Mouse (Mus musculus) MEL (cell line): ENCODE data around the gene Prdx2. TPM values are rescaled to one million over a fixed set of nuclear protein-coding genes. Genes with fewer than 3 reads are reported as not detected.

Source experiments
- DNase-seq: peaks from one replicate; pipeline ENCODE4 v3.0.0; 2011; ENCODE audit warnings: low read depth, low spot score
- H3K27ac ChIP-seq: 2 replicates; pipeline ENCODE4 v1.5.1; 2012; ENCODE audit warnings: low read depth, mild to moderate bottlenecking, control low read depth, low read length, moderate library complexity; ENCODE audit not compliant: control insufficient read depth
- H3K27me3 ChIP-seq, 2 experiments: fragments of 150-350 bp in 1 of 2; sonication (generic) in 1 of 2; 2 replicates each; pipeline ENCODE4 v1.6.1; 2012; ENCODE audit warnings: low read length in 2 of 2, mild to moderate bottlenecking in 2 of 2, improper control_type of control experiment in 1 of 2, moderate library complexity in 1 of 2; ENCODE audit not compliant: insufficient read depth in 2 of 2, control insufficient read depth in 1 of 2
- H3K36me3 ChIP-seq, 2 experiments: 2 replicates each; pipeline ENCODE4 v1.6.1; 2012 to 2014; ENCODE audit warnings: low read length in 2 of 2, improper control_type of control experiment in 1 of 2, inconsistent platforms in 1 of 2, mild to moderate bottlenecking in 1 of 2; ENCODE audit not compliant: insufficient read depth in 2 of 2, control insufficient read depth in 1 of 2
- H3K4me1 ChIP-seq, 2 experiments: fragments of 150-350 bp in 1 of 2; sonication (generic) in 1 of 2; 2 replicates each; pipeline ENCODE4 v1.6.1; 2012; ENCODE audit warnings: low read length in 2 of 2, improper control_type of control experiment in 1 of 2, mild to moderate bottlenecking in 1 of 2; ENCODE audit not compliant: insufficient read depth in 2 of 2, control insufficient read depth in 1 of 2
- H3K4me3 ChIP-seq, 2 experiments: fragments of 150-350 bp in 1 of 2; sonication (generic) in 1 of 2; 2 replicates each; pipeline ENCODE4 v1.5.1; 2012; ENCODE audit warnings: low read depth in 2 of 2, low read length in 2 of 2, mild to moderate bottlenecking in 2 of 2, moderate library complexity in 2 of 2, control low read depth in 1 of 2, improper control_type of control experiment in 1 of 2; ENCODE audit not compliant: control insufficient read depth in 1 of 2, insufficient read depth in 1 of 2
- H3K79me2 ChIP-seq: 2 replicates; pipeline ENCODE4 v1.6.1; 2012; ENCODE audit warnings: mild to moderate bottlenecking, low read length, moderate library complexity; ENCODE audit not compliant: control insufficient read depth, poor library complexity, insufficient read depth
- H3K9ac ChIP-seq: 2 replicates; pipeline ENCODE4 v1.6.1; 2012; ENCODE audit warnings: low read depth, mild to moderate bottlenecking, control low read depth, low read length, moderate library complexity; ENCODE audit not compliant: control insufficient read depth, poor library complexity, severe bottlenecking
- H3K9me3 ChIP-seq: fragments of 150-350 bp; sonication (generic); replicated peaks from 2 replicates; pipeline ENCODE4 v1.6.1; 2012; ENCODE audit warnings: mild to moderate bottlenecking, low read length, improper control_type of control experiment, moderate library complexity; ENCODE audit not compliant: insufficient read depth
- BHLHE40 ChIP-seq: IDR thresholded peaks from 2 replicates; pipeline ENCODE4 v1.6.1; 2012; ENCODE audit warnings: low read depth, mild to moderate bottlenecking, inconsistent platforms, low read length, improper control_type of control experiment, borderline replicate concordance
- CTCF ChIP-seq, 3 experiments: IDR thresholded peaks in 2 of 3; conservative IDR thresholded peaks in 1 of 3; 2 replicates each; pipeline ENCODE4 v1.5.1; 2011 to 2012; ENCODE audit warnings: low read length in 3 of 3, low read depth in 2 of 3, mild to moderate bottlenecking in 2 of 3, improper control_type of control experiment in 1 of 3, inconsistent platforms in 1 of 3, mixed read lengths in 1 of 3, moderate library complexity in 1 of 3; ENCODE audit not compliant: control insufficient read depth in 1 of 3, insufficient read depth in 1 of 3, poor library complexity in 1 of 3, severe bottlenecking in 1 of 3
- E2F4 ChIP-seq: IDR thresholded peaks from 2 replicates; pipeline ENCODE4 v1.6.1; 2011; ENCODE audit warnings: low read depth, low read length, improper control_type of control experiment, borderline replicate concordance
- EP300 ChIP-seq, 2 experiments: IDR thresholded peaks; 2 replicates each; pipeline ENCODE4 v1.6.1; 2011; ENCODE audit warnings: improper control_type of control experiment in 2 of 2, low read length in 2 of 2, low read depth in 1 of 2, mild to moderate bottlenecking in 1 of 2
- ETS1 ChIP-seq: IDR thresholded peaks from 2 replicates; pipeline ENCODE4 v1.6.1; 2012; ENCODE audit warnings: low read depth, mild to moderate bottlenecking, inconsistent platforms, low read length, improper control_type of control experiment, moderate library complexity
- GATA1 ChIP-seq: IDR thresholded peaks from 2 replicates; pipeline ENCODE4 v1.6.1; 2011; ENCODE audit warnings: low read depth, low read length, improper control_type of control experiment
- HCFC1 ChIP-seq: IDR thresholded peaks from 2 replicates; pipeline ENCODE4 v1.6.1; 2012; ENCODE audit warnings: low read depth, mild to moderate bottlenecking, inconsistent platforms, low read length, improper control_type of control experiment, moderate library complexity
- JUND ChIP-seq: IDR thresholded peaks from 2 replicates; pipeline ENCODE4 v1.6.1; 2011; ENCODE audit warnings: low read depth, mild to moderate bottlenecking, improper control_type of control experiment, low read length
- MAX ChIP-seq: IDR thresholded peaks from 2 replicates; pipeline ENCODE4 v1.6.1; 2011; ENCODE audit warnings: low read length, improper control_type of control experiment
- MAZ ChIP-seq: IDR thresholded peaks from 2 replicates; pipeline ENCODE4 v1.6.1; 2012; ENCODE audit warnings: low read depth, mild to moderate bottlenecking, inconsistent platforms, low read length, improper control_type of control experiment
- MXI1 ChIP-seq: IDR thresholded peaks from 2 replicates; pipeline ENCODE4 v1.6.1; 2011; ENCODE audit warnings: mild to moderate bottlenecking, low read depth, low read length, improper control_type of control experiment
- MYB ChIP-seq: IDR thresholded peaks from 2 replicates; pipeline ENCODE4 v1.6.1; 2011; ENCODE audit warnings: mild to moderate bottlenecking, low read depth, low read length, improper control_type of control experiment
- MYC ChIP-seq: IDR thresholded peaks from 2 replicates; pipeline ENCODE4 v1.6.1; 2011; ENCODE audit warnings: low read depth, mild to moderate bottlenecking, low read length, improper control_type of control experiment, moderate library complexity
- POLR2AphosphoS2 ChIP-seq: IDR thresholded peaks from 2 replicates; pipeline ENCODE4 v1.6.1; 2011; ENCODE audit warnings: low read length, improper control_type of control experiment
- POLR2AphosphoS5 ChIP-seq: IDR thresholded peaks from 2 replicates; pipeline ENCODE4 v1.6.1; 2012; ENCODE audit warnings: low read depth, borderline replicate concordance, mild to moderate bottlenecking, inconsistent platforms, low read length, moderate library complexity, mixed read lengths
- RAD21 ChIP-seq: IDR thresholded peaks from 2 replicates; pipeline ENCODE4 v1.6.1; 2011; ENCODE audit warnings: mild to moderate bottlenecking, low read depth, low read length, improper control_type of control experiment
- RCOR1 ChIP-seq: IDR thresholded peaks from 2 replicates; pipeline ENCODE4 v1.6.1; 2012; ENCODE audit warnings: low read depth, mild to moderate bottlenecking, inconsistent platforms, low read length, improper control_type of control experiment
- SIN3A ChIP-seq: IDR thresholded peaks from 2 replicates; pipeline ENCODE4 v1.6.1; 2012; ENCODE audit warnings: low read length, improper control_type of control experiment, inconsistent platforms
- SMC3 ChIP-seq: IDR thresholded peaks from 2 replicates; pipeline ENCODE4 v1.6.1; 2011; ENCODE audit warnings: low read depth, low read length, improper control_type of control experiment
- TAL1 ChIP-seq: IDR thresholded peaks from 2 replicates; pipeline ENCODE4 v1.6.1; 2012; ENCODE audit warnings: mild to moderate bottlenecking, inconsistent platforms, low read length, moderate library complexity, mixed read lengths
- UBTF ChIP-seq: IDR thresholded peaks from 2 replicates; pipeline ENCODE4 v1.6.1; 2012; ENCODE audit warnings: low read depth, mild to moderate bottlenecking, inconsistent platforms, low read length, improper control_type of control experiment, moderate library complexity, borderline replicate concordance; ENCODE audit not compliant: insufficient read depth
- ZC3H11A ChIP-seq: IDR thresholded peaks from 2 replicates; pipeline ENCODE4 v1.6.1; 2012; ENCODE audit warnings: low read depth, mild to moderate bottlenecking, inconsistent platforms, low read length, improper control_type of control experiment
- ZKSCAN1 ChIP-seq: IDR thresholded peaks from 2 replicates; pipeline ENCODE4 v1.6.1; 2012; ENCODE audit warnings: low read depth, mild to moderate bottlenecking, inconsistent platforms, low read length, improper control_type of control experiment, moderate library complexity
- polyA plus RNA-seq, 2 experiments: library from polyadenylated mRNA; stranded (reverse) in 1 of 2; unstranded in 1 of 2; fragments of >175 nt in 1 of 2; fragments of >200 nt in 1 of 2; gene quantifications; 2 replicates each; pipeline versions ENCODE4 v1.2.1 to v1.2.4; 2012; ENCODE audit warnings: low replicate concordance in 2 of 2, low read depth in 1 of 2; ENCODE audit not compliant: insufficient read length in 2 of 2, insufficient read depth in 1 of 2, missing spikeins in 1 of 2
- total RNA-seq: library from RNA; depleted of rRNA; stranded (reverse); fragments of 300-350 nt; gene quantifications from 2 replicates; pipeline ENCODE4 v1.2.3, GENCODE M21; 2012

Gene Prdx2
- total and polyA plus RNA-seq, 3 experiments, result 643 to 773 (median 679) TPM

DNA sequence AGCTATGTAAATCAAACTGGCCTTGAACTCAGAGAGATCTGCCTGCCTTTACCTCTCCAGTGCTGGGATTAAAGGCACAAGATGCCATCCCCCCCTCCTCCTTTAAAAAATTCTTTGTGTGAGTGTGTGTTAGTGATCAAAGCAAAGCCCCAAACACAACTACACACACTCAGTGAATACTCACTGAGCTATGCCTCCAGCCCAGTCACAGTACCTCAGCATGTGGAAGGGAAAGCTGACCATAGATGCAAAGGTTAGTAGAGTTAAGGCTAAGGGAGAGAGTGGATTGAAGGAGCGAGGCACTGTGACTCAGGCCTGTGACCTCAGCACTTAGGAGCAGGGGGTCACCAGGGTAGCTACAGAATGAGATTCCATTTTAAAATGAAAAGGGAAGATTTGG is 3.7 kb downstream of the Prdx2 start:
- peaks cover 4 to 22% of the 10 kb centered on the region in 2 experiments; a peak in 3 of 4 replicates for H3K36me3 ChIP-seq
- H3K4me3 ChIP-seq, result no peak overlapping the region
- peaks cover 40% of the 10 kb centered on the region for H3K79me2 ChIP-seq
- H3K4me1 ChIP-seq, result peaks cover 4 to 30% of the 10 kb centered on the region in 2 experiments; a peak in 2 of 4 replicates
- peak overlapping the region; percentile 41 for H3K27ac ChIP-seq
- no peak for DNase-seq
- no peaks in the 10 kb centered on the region for H3K27me3 ChIP-seq
- TF ChIP-seq MYB (no peak), POLR2AphosphoS5 (no peak), E2F4 (no peak), BHLHE40 (no peak), CTCF (IDR thresholded peaks at IDR 0.05 in 2 of 3, conservative IDR thresholded peaks at IDR 0.05 in 1 of 3; ENCODE audit: control insufficient read depth in 1 of 3, insufficient read depth in 1 of 3, low read depth in 2 of 3, low read length in 3 of 3, poor library complexity in 1 of 3, severe bottlenecking in 1 of 3) (no peak), MAZ (no peak), EP300 (IDR thresholded peaks at IDR 0.05; ENCODE audit: low read depth in 1 of 2, low read length in 2 of 2) (no peak), ETS1 (no peak), UBTF (no peak), GATA1 (no peak), ZKSCAN1 (no peak), MAX (no peak)
- no peak overlapping the region for H3K9ac ChIP-seq
- H3K9me3 ChIP-seq, result no peaks in the 10 kb centered on the region

- peak; percentile 85 for DNase-seq
- Histone ChIP-seq H3K9ac (peak overlapping the region; percentile 64), H3K4me3 (peak overlapping the region in 1 of 2 experiments; percentile 59; a peak in 2 of 4 replicates), H3K27ac (peak overlapping the region; percentile 50), H3K9me3 (no peaks in the 10 kb centered on the region), H3K27me3 (no peaks in the 10 kb centered on the region), H3K4me1 (peaks cover 4 to 28% of the 10 kb centered on the region in 2 experiments; a peak in 2 of 4 replicates), H3K79me2 (peaks cover 43% of the 10 kb centered on the region), H3K36me3 (peaks cover 4 to 19% of the 10 kb centered on the region in 2 experiments; a peak in 3 of 4 replicates)
- TF ChIP-seq ZKSCAN1 (no peak), JUND (no peak), MXI1 (peak; percentile 56), RCOR1 (no peak), SMC3 (peak; percentile 71), CTCF (IDR thresholded peaks at IDR 0.05 in 2 of 3, conservative IDR thresholded peaks at IDR 0.05 in 1 of 3; ENCODE audit: control insufficient read depth in 1 of 3, insufficient read depth in 1 of 3, low read depth in 2 of 3, low read length in 3 of 3, poor library complexity in 1 of 3, severe bottlenecking in 1 of 3) (peak; percentile 65 to 85 (median 73)), SIN3A (peak; percentile 71), HCFC1 (no peak), TAL1 (no peak), GATA1 (no peak), ZC3H11A (peak; percentile 62), RAD21 (peak; percentile 77), POLR2AphosphoS2 (peak; percentile 10; the same call in 1 of the 2 replicates), MYC (0 out of 2 replicates have a peak, but pooled peaks have one; percentile 35), MAX (0 out of 2 replicates have a peak, but pooled peaks have one; percentile 21)
Measured at GRCm38 (mm10) chr8:84973803-84974542, 4.6 kb downstream of the Prdx2 start.
